Mouse (Mus musculus) myocyte (in vitro differentiated cells): Measurements from ENCODE around the gene Bst2. TPM values are rescaled to one million over a fixed set of nuclear protein-coding genes. Genes with fewer than 3 reads are reported as not detected.
A peak's percentile ranks its signal among the peaks of the same experiment; 100 is the strongest.
"Not testable (repeated sequence)": the region's sequence is repeated elsewhere in the genome, so short reads cannot be mapped to it uniquely, and the experiment has no call there.

Experiments
- H3K27me3 ChIP-seq: one replicate; pipeline ENCODE4 v1.6.1; 2011; ENCODE audit not compliant: control insufficient read depth, insufficient read depth, insufficient read length
- H3K36me3 ChIP-seq: one replicate; pipeline ENCODE4 v1.6.1; 2011; ENCODE audit not compliant: control insufficient read depth, insufficient read depth
- H3K4me2 ChIP-seq: one replicate; pipeline ENCODE4 v1.6.1; 2011; ENCODE audit warnings: low read depth, control low read depth
- H3K4me3 ChIP-seq: one replicate; pipeline ENCODE4 v1.5.1; 2011; ENCODE audit warnings: mild to moderate bottlenecking, control low read depth, moderate library complexity
- H3K79me2 ChIP-seq: one replicate; pipeline ENCODE4 v1.6.1; 2011; ENCODE audit not compliant: control insufficient read depth, insufficient read depth
- H3ac ChIP-seq: one replicate; pipeline ENCODE4 v1.6.1; 2011; ENCODE audit not compliant: control insufficient read depth, insufficient read length
- CEBPB ChIP-seq: IDR thresholded peaks from 2 replicates; pipeline ENCODE4 v1.6.1; 2011; ENCODE audit warnings: mild to moderate bottlenecking, moderate library complexity; ENCODE audit not compliant: poor library complexity, insufficient read depth, severe bottlenecking
- E2F4 ChIP-seq: IDR thresholded peaks from one replicate; pipeline ENCODE4 v1.6.1; 2011; ENCODE audit warnings: mild to moderate bottlenecking, control low read depth, moderate library complexity; ENCODE audit not compliant: insufficient read depth
- MAX ChIP-seq: IDR thresholded peaks from one replicate; pipeline ENCODE4 v1.6.1; 2011; ENCODE audit warnings: low read depth, mild to moderate bottlenecking, control low read depth
- MYOD1 ChIP-seq, 3 experiments: IDR thresholded peaks; one replicate each; pipeline ENCODE4 v1.6.1; 2011; ENCODE audit warnings: control low read depth in 2 of 3, low read depth in 2 of 3, mild to moderate bottlenecking in 2 of 3, moderate library complexity in 1 of 3; ENCODE audit not compliant: insufficient read length in 2 of 3, control insufficient read depth in 1 of 3
- MYOG ChIP-seq, 3 experiments: IDR thresholded peaks; one replicate each; pipeline ENCODE4 v1.6.1; 2011; ENCODE audit warnings: control low read depth in 2 of 3, low read depth in 2 of 3, mild to moderate bottlenecking in 2 of 3; ENCODE audit not compliant: insufficient read length in 2 of 3, control insufficient read depth in 1 of 3, insufficient read depth in 1 of 3
- POLR2A ChIP-seq: IDR thresholded peaks from one replicate; pipeline ENCODE4 v1.6.1; 2011; ENCODE audit warnings: low read depth, mild to moderate bottlenecking, control low read depth, moderate library complexity; ENCODE audit not compliant: insufficient read length
- POLR2AphosphoS2 ChIP-seq: IDR thresholded peaks from one replicate; pipeline ENCODE4 v1.6.1; 2011; ENCODE audit warnings: low read depth, control low read depth; ENCODE audit not compliant: insufficient read length
- REST ChIP-seq: IDR thresholded peaks from one replicate; pipeline ENCODE4 v1.6.1; 2011; ENCODE audit warnings: mild to moderate bottlenecking, control low read depth, moderate library complexity; ENCODE audit not compliant: insufficient read depth, insufficient read length
- SRF ChIP-seq: IDR thresholded peaks from one replicate; pipeline ENCODE4 v1.6.1; 2011; ENCODE audit warnings: low read depth; ENCODE audit not compliant: control insufficient read depth, insufficient read length
- TCF12 ChIP-seq: IDR thresholded peaks from one replicate; pipeline ENCODE4 v1.6.1; 2011; ENCODE audit warnings: mild to moderate bottlenecking, control low read depth; ENCODE audit not compliant: poor library complexity, insufficient read depth, severe bottlenecking
- TCF3 ChIP-seq: IDR thresholded peaks from one replicate; pipeline ENCODE4 v1.6.1; 2011; ENCODE audit warnings: low read depth, control low read depth; ENCODE audit not compliant: insufficient read length
- USF1 ChIP-seq: IDR thresholded peaks from one replicate; pipeline ENCODE4 v1.6.1; 2011; ENCODE audit warnings: low read depth, mild to moderate bottlenecking, control low read depth, moderate library complexity
- polyA plus RNA-seq: library from polyadenylated mRNA; unstranded; fragments of >200 nt; fragmentation: generic; extraction: Trizol; gene quantifications from one replicate; pipeline ENCODE4 v1.2.1, GENCODE M21; 2012; ENCODE audit warnings: missing spikeins

Bst2 gene
- polyA plus RNA-seq, 1 experiment, result 33.9 TPM

DNA sequence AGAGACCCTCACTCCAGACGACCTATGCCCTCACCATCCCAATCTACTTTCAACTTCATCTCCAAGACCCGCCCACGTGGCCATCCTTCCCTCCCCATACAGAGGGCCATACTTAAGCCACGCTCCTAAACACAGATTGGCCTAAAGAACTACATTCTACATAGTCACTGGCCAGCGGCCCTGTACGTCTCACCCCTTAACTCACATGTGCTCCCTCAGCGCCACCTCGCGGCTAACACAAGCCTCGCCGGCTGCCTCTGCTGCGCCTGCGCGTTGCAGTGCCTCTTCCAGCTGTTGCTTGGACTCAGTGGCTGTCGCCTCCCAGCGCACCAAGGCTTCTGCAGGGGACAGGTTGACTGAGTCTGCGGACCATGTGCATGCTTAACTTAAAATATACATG is 15.6 kb downstream of the Bst2 start:
- H3K27me3 ChIP-seq, result peaks cover 8% of the 10 kb centered on the region
- H3K79me2 ChIP-seq, result no peaks in the 10 kb centered on the region
- H3ac ChIP-seq, result no peak overlapping the region
- no peaks in the 10 kb centered on the region for H3K36me3 ChIP-seq
- TF ChIP-seq MYOD1 (IDR thresholded peaks at IDR 0.05; ENCODE audit: control insufficient read depth in 1 of 3, insufficient read length in 2 of 3, low read depth in 2 of 3) (peak; percentile 84 to 98 (median 98)), USF1 (peak; percentile 79), SRF (no peak), TCF12 (peak; percentile 28), E2F4 (no peak), TCF3 (peak; percentile 59), MYOG (IDR thresholded peaks at IDR 0.05; ENCODE audit: control insufficient read depth in 1 of 3, insufficient read depth in 1 of 3, insufficient read length in 2 of 3, low read depth in 2 of 3) (peak; percentile 38 to 87 (median 83)), POLR2AphosphoS2 (no peak), CEBPB (no peak)
- H3K4me3 ChIP-seq, result peak overlapping the region; percentile 4
- H3K4me2 ChIP-seq, result peak overlapping the region; percentile 76

DNA sequence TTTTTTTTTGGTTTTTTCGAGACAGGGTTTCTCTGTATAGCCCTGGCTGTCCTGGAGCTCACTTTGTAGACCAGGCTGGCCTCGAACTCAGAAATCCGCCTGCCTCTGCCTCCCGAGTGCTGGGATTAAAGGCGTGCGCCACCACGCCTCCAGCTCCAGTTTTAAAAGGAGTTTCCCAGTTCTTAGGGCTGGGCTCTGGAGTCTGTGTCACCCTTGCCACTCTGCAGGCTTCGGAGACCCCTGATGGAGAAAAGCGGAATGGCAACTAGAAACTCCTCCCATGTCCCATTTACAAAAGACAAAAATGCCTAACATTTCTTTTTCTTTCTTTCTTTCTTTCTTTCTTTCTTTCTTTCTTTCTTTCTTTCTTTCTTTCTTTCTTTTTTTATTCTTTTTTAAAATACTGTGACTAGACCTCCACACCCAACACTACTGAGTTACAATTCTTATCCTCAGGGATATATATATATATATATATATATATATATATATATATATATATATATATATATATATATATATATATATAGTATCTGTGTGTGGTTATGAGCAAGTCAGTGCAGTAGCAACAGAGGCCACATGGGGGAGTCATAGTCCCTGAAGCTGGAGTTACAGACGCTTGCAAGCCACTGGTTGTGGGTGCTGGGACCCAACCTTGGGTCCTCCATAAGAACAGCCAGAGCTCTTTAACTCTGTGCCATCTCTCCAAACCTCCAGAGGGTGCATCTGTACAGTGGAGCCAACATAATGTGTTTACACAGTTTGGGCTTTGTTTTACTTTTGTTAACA is 18.0 kb downstream of the Bst2 start:
- not testable (repeated sequence) for H3K79me2 ChIP-seq, H3K4me3 ChIP-seq, H3K36me3 ChIP-seq, H3K27me3 ChIP-seq, H3ac ChIP-seq, H3K4me2 ChIP-seq

DNA sequence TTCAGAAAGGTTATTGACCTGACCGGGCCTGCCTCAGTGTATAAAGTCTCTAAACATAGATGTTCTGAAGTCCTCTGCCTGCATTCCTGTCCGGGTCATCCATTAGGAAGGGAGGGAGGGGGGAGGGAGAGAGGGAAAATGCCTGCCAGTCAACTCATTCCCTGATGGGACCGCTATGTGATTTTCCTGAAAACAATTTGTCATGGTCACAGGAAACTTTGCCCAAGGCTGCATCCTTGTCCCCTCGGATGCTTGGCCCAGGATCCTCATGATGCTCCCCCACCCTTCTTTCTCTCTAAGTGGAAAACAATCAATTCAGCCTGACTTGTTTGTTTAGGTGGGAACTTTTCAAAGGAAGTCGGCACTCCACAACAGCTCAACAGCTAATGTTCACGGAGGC is 20.5 kb downstream of the Bst2 start:
- H3ac ChIP-seq, result no peak overlapping the region
- H3K27me3 ChIP-seq, result peaks cover 3% of the 10 kb centered on the region
- no peak overlapping the region for H3K4me2 ChIP-seq
- no peak for TF ChIP-seq TCF12
- TF ChIP-seq MAX, result no peak
- no peak for TF ChIP-seq POLR2A
- TF ChIP-seq USF1, result no peak
- TF ChIP-seq REST, result no peak
- no peak for TF ChIP-seq SRF
- TF ChIP-seq MYOD1 (IDR thresholded peaks at IDR 0.05; ENCODE audit: control insufficient read depth in 1 of 3, insufficient read length in 2 of 3, low read depth in 2 of 3), result no peak
- no peak for TF ChIP-seq E2F4
- no peak for TF ChIP-seq TCF3
- TF ChIP-seq CEBPB, result no peak
- no peaks in the 10 kb centered on the region for H3K79me2 ChIP-seq
- no peak overlapping the region for H3K4me3 ChIP-seq
- no peaks in the 10 kb centered on the region for H3K36me3 ChIP-seq

DNA sequence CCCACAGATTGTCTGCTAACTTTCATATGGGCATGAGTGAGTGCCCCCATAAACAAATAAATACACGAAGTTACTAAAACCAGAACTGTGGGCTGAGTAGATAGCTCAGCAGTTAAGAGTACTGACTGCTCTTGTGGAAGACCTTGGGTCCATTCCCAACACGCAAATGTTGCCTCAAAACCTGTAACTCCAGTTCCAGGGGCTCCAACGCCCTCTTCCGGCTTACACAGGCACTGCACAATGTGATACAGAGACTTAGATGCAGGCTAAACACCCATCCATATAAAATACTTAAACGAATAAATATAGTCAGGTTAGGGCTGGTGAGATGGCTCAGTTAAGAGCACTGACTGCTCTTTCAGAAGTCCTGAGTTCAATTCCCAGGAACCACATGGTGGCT is 22.2 kb downstream of the Bst2 start:
- Histone ChIP-seq H3K36me3 (no peaks in the 10 kb centered on the region), H3K4me2 (no peak overlapping the region), H3ac (no peak overlapping the region), H3K27me3 (peaks cover 17% of the 10 kb centered on the region), H3K79me2 (no peaks in the 10 kb centered on the region), H3K4me3 (no peak overlapping the region)
- TF ChIP-seq REST (no peak), POLR2A (no peak), SRF (no peak), MYOD1 (IDR thresholded peaks at IDR 0.05; ENCODE audit: control insufficient read depth in 1 of 3, insufficient read length in 2 of 3, low read depth in 2 of 3) (no peak), USF1 (no peak), MAX (no peak), MYOG (IDR thresholded peaks at IDR 0.05; ENCODE audit: control insufficient read depth in 1 of 3, insufficient read depth in 1 of 3, insufficient read length in 2 of 3, low read depth in 2 of 3) (no peak)

DNA sequence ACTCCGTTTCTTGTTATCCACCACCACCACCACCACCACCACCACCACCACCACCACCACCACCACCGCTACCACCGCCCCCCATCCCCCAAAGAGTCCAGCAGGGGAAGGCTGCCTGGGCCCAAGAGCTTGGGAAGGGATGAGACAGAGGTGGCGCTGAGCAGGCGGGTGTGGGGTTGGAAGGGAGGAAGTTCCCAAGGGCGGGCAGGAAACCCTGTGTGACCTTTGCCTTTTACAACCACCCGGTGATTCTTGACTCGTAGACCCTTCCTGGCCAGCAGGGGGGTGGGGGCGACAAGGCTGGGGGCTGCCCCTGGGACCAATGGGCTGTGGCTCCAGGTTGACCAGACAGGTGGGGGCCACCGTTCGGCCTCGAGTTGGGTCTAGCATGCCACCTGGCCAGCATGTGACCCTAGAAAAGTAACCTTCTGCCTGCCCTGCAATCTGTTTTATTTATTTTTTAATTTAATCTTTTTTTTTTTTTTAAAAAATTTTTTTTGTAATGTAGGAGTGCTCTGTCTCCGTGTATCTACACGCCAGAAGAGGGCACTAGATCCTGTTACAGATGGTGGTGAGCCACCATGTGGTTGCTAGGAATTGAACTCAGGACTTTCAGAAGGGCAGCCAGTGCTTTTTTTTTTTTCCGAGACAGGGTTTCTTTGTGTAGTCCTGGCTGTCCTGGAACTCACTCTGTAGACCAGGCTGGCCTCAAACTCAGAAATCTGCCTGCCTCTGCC is 24.1 kb downstream of the Bst2 start:
- no peak overlapping the region for H3ac ChIP-seq
- peaks cover 30% of the 10 kb centered on the region for H3K27me3 ChIP-seq
- no peak overlapping the region for H3K4me2 ChIP-seq
- no peaks in the 10 kb centered on the region for H3K36me3 ChIP-seq
- TF ChIP-seq USF1 (no peak), MYOD1 (IDR thresholded peaks at IDR 0.05; ENCODE audit: control insufficient read depth in 1 of 3, insufficient read length in 2 of 3, low read depth in 2 of 3) (no peak)
- no peaks in the 10 kb centered on the region for H3K79me2 ChIP-seq
- H3K4me3 ChIP-seq, result no peak overlapping the region
